Mouse (Mus musculus) ES-E14 (cell line): ENCODE measurements around the gene Sycp2. TPM values are rescaled to one million over a fixed set of nuclear protein-coding genes. Genes with fewer than 3 reads are reported as not detected.

Source experiments
- DNase-seq: peaks from one replicate; pipeline ENCODE4 v3.0.0-alpha.2; 2013; ENCODE audit warnings: low read depth, low spot score
- H3K27ac ChIP-seq: 2 replicates; pipeline ENCODE4 v1.5.1; 2012; ENCODE audit warnings: low read depth, mild to moderate bottlenecking, low read length, moderate library complexity, mixed read lengths; ENCODE audit not compliant: poor library complexity, insufficient read depth, severe bottlenecking
- H3K36me3 ChIP-seq: 2 replicates; pipeline ENCODE4 v1.6.1; 2012; ENCODE audit warnings: mild to moderate bottlenecking, low read length, moderate library complexity, mixed read lengths; ENCODE audit not compliant: control insufficient read depth, poor library complexity, insufficient read depth, severe bottlenecking
- H3K4me1 ChIP-seq, 2 experiments: fragments of 150-350 bp in 1 of 2; sonication (generic) in 1 of 2; 2 replicates each; pipeline ENCODE4 v1.6.1; 2012; ENCODE audit warnings: low read length in 2 of 2, mild to moderate bottlenecking in 1 of 2, mixed read lengths in 1 of 2; ENCODE audit not compliant: control insufficient read depth in 2 of 2, insufficient read depth in 2 of 2, poor library complexity in 1 of 2
- H3K4me3 ChIP-seq, 2 experiments: fragments of 150-350 bp in 1 of 2; sonication (generic) in 1 of 2; 2 replicates each; pipeline ENCODE4 v1.5.1; 2012; ENCODE audit warnings: low read length in 2 of 2, low read depth in 1 of 2, mild to moderate bottlenecking in 1 of 2, mixed read lengths in 1 of 2; ENCODE audit not compliant: insufficient read depth in 1 of 2, poor library complexity in 1 of 2, severe bottlenecking in 1 of 2
- H3K9ac ChIP-seq: 2 replicates; pipeline ENCODE4 v1.6.1; 2012; ENCODE audit warnings: low read depth, mild to moderate bottlenecking, low read length, mixed read lengths; ENCODE audit not compliant: poor library complexity, insufficient read depth, severe bottlenecking
- H3K9me3 ChIP-seq: fragments of 150-350 bp; sonication (generic); 2 replicates; pipeline ENCODE4 v1.6.1; 2012; ENCODE audit warnings: low read depth, mild to moderate bottlenecking, low read length; ENCODE audit not compliant: control insufficient read depth, insufficient read depth
- CHD2 ChIP-seq: IDR thresholded peaks from 2 replicates; pipeline ENCODE4 v1.6.1; 2014; ENCODE audit warnings: mild to moderate bottlenecking, low read depth, low read length, inconsistent platforms
- HCFC1 ChIP-seq: IDR thresholded peaks from 2 replicates; pipeline ENCODE4 v1.6.1; 2012; ENCODE audit warnings: low read length, inconsistent platforms, borderline replicate concordance; ENCODE audit not compliant: insufficient read depth
- MAFK ChIP-seq: IDR thresholded peaks from 2 replicates; pipeline ENCODE4 v1.6.1; 2014; ENCODE audit warnings: mild to moderate bottlenecking, low read depth, low read length, inconsistent platforms; ENCODE audit not compliant: insufficient read depth
- ZC3H11A ChIP-seq: IDR thresholded peaks from 2 replicates; pipeline ENCODE4 v1.6.1; 2012; ENCODE audit warnings: low read depth, mild to moderate bottlenecking, inconsistent platforms, low read length, borderline replicate concordance
- ZNF384 ChIP-seq: IDR thresholded peaks from 2 replicates; pipeline ENCODE4 v1.6.1; 2012; ENCODE audit warnings: low read depth, low read length, inconsistent platforms
- in situ Hi-C, 2 experiments: fragments of 600-800 bp; cut with MboI; formaldehyde crosslinking; loops; one replicate each; pipeline ENCODE4 v1.15.1; 2025; ENCODE audit warnings: low sequenced_read_pairs in 2 of 2, inconsistent platforms in 1 of 2; ENCODE audit not compliant: unreplicated experiment in 2 of 2
- total RNA-seq: library from RNA; depleted of rRNA; stranded (reverse); fragments of 300-350 nt; gene quantifications from 2 replicates; pipeline ENCODE4 v1.2.3, GENCODE M21; 2012; rRNA removed

Sycp2 gene
- 0.95 and 1.4 TPM in 2 replicates for total RNA-seq

DNA sequence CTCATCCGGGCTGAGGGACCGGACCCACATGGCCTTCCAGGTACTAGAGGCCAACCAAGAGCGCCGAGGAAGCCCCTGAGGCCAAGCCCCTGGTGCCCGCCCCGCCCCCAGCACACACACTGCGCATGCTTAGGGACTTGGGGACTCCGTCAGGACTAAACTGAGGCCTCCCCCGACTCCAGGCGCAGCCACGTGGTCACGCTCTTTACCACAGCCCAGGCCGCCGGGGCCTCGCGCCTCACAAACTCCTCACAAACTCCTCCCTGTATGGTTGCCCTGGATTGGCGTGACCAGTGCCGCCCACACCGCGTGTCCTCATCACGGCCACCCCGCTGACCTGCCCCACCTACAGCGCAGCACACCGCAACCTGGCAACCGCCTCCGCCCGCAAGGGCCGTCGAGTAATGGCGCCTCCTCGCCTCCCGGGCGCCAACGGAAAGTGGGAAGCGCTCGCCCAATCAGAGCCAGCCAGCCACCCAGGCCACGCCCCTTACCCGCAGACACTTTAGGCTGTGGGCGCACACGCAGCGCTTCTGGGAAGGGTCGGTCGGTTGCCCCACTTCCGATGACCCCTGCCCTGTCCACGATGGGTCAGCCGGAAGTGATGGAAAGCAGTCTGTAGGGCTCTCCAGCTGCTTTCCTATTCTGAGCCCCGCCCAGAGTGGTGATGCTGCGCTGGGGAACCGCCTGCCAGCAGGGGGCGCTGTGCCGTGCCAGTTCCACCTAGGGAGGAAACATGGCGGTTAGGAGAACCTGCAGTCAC is at the start of gene Sycp2:
Sycp2 (minus strand) TSS at position 633 of the 763 bp plus-strand sequence.
- TF ChIP-seq ZNF384 (no peak), HCFC1 (no peak; the same call in 1 of the 2 replicates), ZC3H11A (no peak), MAFK (no peak), CHD2 (no peak)
- Histone ChIP-seq H3K27ac (no peak within 1 kb of the TSS), H3K9ac (no peak within 1 kb of the TSS), H3K36me3 (no peaks in the 10 kb centered on the region), H3K4me3 (peak within 1 kb of the TSS; percentile 27 to 50; a peak in 3 of 4 replicates), H3K4me1 (no peaks in the 10 kb centered on the region; a peak in 1 of 4 replicates), H3K9me3 (no peaks in the 10 kb centered on the region)
- DNase-seq: peak; percentile 39
- in situ Hi-C loops: no loop called here

- in situ Hi-C loops: no loop called here
These were observed 47.4 kb upstream of the Sycp2 start for GRCm38 (mm10) chr2:178454664-178455516.

GRCm38 (mm10) chr2:178450961-178451360 is 43.5 kb upstream of the Sycp2 start:
- TF ChIP-seq MAFK: no peak
- TF ChIP-seq CHD2: no peak
- TF ChIP-seq HCFC1: no peak
- TF ChIP-seq ZNF384: no peak
- TF ChIP-seq ZC3H11A: no peak
- no peaks in the 10 kb centered on the region for H3K4me1 ChIP-seq
- no peak overlapping the region for H3K4me3 ChIP-seq
- no peak overlapping the region for H3K27ac ChIP-seq
- no peak overlapping the region for H3K9ac ChIP-seq
- H3K9me3 ChIP-seq: no peaks in the 10 kb centered on the region
- H3K36me3 ChIP-seq: no peaks in the 10 kb centered on the region
- in situ Hi-C loops: no loop called here
- DNase-seq: no peak

More at GRCm38 (mm10) chr2:178454664-178455516, 47.4 kb upstream of the Sycp2 start:
- H3K36me3 ChIP-seq: no peaks in the 10 kb centered on the region
- no peaks in the 10 kb centered on the region for H3K9me3 ChIP-seq
- no peak overlapping the region for H3K27ac ChIP-seq
- TF ChIP-seq ZNF384: no peak
- TF ChIP-seq CHD2: no peak
- no peak for TF ChIP-seq MAFK
- TF ChIP-seq ZC3H11A: no peak
- no peak for TF ChIP-seq HCFC1
- H3K9ac ChIP-seq: no peak overlapping the region
- DNase-seq: no peak
- H3K4me1 ChIP-seq: no peaks in the 10 kb centered on the region
- no peak overlapping the region for H3K4me3 ChIP-seq

DNA sequence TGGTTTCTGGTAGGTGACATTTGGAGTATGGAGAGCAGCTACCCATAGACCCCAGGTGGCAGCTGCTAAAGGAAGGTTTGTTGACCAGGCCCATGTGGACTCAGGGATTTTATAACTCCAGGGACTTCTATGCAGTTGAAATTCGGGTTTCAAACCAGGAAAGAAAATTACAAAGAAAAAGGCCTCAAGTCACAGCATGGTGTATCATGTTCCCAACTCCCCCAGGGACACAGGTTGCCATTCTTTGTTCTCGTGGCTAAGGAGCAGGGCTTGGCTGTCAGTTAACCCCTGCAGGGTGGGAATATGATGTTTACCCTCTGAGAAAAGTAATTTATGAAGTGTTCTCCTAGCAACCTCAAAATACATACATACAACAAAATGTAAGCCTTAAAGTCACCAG is 42.8 kb upstream of the Sycp2 start:
- H3K9me3 ChIP-seq: no peaks in the 10 kb centered on the region
- DNase-seq: no peak
- H3K9ac ChIP-seq: no peak overlapping the region
- H3K27ac ChIP-seq: no peak overlapping the region
- no peaks in the 10 kb centered on the region for H3K36me3 ChIP-seq
- no peak overlapping the region for H3K4me3 ChIP-seq
- TF ChIP-seq MAFK (no peak), ZNF384 (no peak), HCFC1 (no peak), CHD2 (no peak), ZC3H11A (no peak)
- H3K4me1 ChIP-seq: no peaks in the 10 kb centered on the region
- in situ Hi-C loops: no loop called here
